Mouse (Mus musculus): ENCODE measurements around the gene Izumo1r. TPM values are rescaled to one million over a fixed set of nuclear protein-coding genes. Genes with fewer than 3 reads are reported as not detected.
"Not testable (repeated sequence)": the region's sequence is repeated elsewhere in the genome, so short reads cannot be mapped to it uniquely, and the experiment has no call there.

Gene Izumo1r
- polyA plus RNA-seq, 1 experiment from 2014 or later: 0.16 TPM

DNA sequence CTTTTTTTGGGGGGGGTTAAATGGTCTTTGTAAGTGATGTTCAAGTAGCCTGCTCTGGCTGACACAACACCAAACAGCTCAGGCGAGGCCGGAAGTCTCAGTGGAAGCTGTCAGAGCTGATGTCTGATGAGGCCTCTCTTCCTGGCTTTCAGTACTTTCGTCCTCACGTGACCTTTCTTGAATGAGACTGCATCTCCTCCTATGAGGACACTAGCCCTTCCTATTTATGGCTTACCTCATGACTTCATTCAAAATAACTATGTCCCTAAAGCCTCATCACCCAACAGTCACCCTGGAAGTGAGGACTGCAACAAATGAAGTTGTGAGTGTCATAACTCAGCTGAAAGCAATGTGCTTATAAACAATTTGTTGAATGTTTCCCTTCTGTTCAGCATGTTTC lies 19.1 kb downstream of the Izumo1r start:
- Histone ChIP-seq H3K27me3 (no peaks in the 10 kb centered on the region), H3K36me3 (no peaks in the 10 kb centered on the region), H3K4me2 (no peak overlapping the region), H3K4me3 (replicated peaks) (no peak overlapping the region), H3K9ac (no peak overlapping the region), H3K27ac (no peak overlapping the region), H3K4me1 (peaks cover 7% of the 10 kb centered on the region; the same call in 1 of the 2 replicates), H3K9me3 (replicated peaks) (no peaks in the 10 kb centered on the region)
- ATAC-seq (replicated peaks; ENCODE audit: low FRiP score): no peak
- WGBS: 76% methylated on average over 4 of the region's 4 CpGs

DNA sequence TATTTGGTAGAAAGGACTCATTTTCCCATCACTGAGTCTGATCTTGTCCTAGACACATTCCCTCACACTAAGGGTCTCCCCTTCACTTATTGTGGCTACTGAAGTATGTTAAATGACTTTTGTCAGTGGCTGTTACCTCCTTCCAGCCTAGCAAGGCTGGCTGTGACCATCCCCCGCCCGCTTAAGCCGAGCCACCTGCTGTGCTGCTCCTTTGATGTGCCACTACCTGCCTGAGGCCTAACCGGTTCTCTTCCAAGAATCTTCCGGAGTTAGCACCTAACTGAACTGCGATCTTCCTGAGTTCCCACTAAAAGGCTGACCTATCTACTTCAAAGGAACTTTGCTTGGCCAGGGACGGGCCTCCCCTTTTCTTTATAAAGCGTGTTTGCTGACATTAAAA lies 27.2 kb downstream of the Izumo1r start:
- not testable (repeated sequence) for ATAC-seq (replicated peaks; ENCODE audit: low FRiP score); H3K27ac ChIP-seq; H3K36me3 ChIP-seq; H3K9ac ChIP-seq; H3K4me2 ChIP-seq; H3K4me3 ChIP-seq (replicated peaks); H3K9me3 ChIP-seq (replicated peaks); H3K27me3 ChIP-seq
- WGBS: 29% methylated on average over 8 of the region's 8 CpGs
- peaks cover 11% of the 10 kb centered on the region; the same call in 1 of the 2 replicates for H3K4me1 ChIP-seq

DNA sequence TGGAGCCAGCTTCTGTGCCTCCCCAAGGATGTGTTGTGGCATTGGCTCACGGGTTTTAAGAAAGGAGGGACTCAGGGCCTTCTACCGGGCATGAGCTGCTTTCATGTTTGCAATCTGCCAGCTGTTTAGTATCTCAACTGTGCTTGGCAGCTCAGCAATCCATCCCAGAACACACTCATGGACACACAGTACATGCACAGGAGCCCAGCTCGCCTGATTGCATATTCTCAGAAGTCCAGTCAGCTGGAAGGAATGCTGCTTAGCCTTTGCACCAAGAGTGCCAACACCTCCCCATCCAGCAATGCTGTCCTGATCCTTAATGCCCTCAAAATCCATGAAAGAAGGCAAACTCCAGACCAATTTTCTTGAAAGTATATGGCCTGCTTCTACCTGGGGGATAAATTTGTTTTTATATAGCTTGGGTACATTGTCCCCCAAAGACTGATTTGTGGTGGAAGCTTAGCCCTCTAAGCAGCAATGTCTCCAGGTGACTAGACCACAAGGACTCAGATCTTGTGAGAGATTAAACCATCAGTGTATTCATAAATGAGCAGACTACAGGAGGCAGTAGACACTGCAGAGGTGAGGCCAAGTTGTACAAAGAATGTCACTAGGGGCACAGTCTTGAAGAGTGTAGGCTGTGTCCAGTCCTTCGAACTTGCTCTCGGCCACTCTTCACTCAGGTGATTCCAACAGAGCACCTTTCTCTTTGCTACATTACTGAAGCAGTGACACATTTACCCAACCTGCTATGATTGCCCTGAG lies 27.8 kb downstream of the Izumo1r start:
- no peaks in the 10 kb centered on the region for H3K9me3 ChIP-seq (replicated peaks)
- H3K4me3 ChIP-seq (replicated peaks): no peak overlapping the region

DNA sequence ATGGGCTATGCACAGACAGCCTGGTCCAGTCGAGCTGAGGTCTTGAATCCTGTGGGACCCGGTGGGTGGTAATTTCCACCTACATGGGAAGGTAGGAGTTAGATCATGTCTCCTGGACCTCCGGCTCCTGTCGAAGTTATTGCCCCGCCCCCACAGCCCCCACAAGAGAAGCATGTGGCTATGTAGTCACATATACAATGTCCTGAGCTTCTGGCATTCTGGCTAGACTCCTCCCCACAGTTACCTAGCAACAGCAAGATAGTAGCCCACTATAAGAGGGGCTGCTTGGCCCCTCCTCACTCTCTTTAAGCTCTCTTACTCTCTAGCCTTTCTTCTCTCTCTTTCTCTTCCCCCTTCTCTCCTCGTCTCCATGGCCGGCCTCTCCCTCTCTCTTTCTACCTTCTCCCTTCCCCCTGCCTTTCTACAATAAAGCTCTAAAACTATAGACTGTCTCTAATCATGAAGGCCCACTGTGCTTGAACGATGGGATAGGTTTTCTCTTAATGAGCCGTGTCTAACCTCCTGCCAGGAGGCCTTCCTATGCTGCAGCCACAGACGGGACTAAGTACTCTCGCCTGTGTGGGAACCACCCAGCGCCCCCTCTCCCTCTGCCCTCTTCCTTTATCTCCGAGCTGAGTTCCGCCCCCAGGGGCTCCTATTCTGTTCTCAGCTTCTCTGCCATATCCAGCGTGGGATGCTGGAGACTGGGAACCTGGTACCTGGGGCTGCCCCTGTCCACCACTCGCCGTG lies 31.4 kb downstream of the Izumo1r start:
- peak; percentile 79 for ATAC-seq (replicated peaks; ENCODE audit: low FRiP score)
- H3K27ac ChIP-seq: no peak overlapping the region
- no peak overlapping the region for H3K4me3 ChIP-seq (replicated peaks)
- H3K9me3 ChIP-seq (replicated peaks): no peaks in the 10 kb centered on the region
- H3K4me1 ChIP-seq: peaks cover 12% of the 10 kb centered on the region; the same call in 1 of the 2 replicates
- no peaks in the 10 kb centered on the region for H3K36me3 ChIP-seq
- 27% methylated on average over 17 of the region's 17 CpGs for WGBS
- peak overlapping the region; percentile 27; the same call in 1 of the 2 replicates for H3K4me2 ChIP-seq
- H3K27me3 ChIP-seq: no peaks in the 10 kb centered on the region
- no peak overlapping the region for H3K9ac ChIP-seq

More for the DNA sequence above, 27.8 kb downstream of the Izumo1r start:
- H3K9ac ChIP-seq: no peak overlapping the region
- no peak overlapping the region for H3K4me2 ChIP-seq
- no peak for ATAC-seq (replicated peaks; ENCODE audit: low FRiP score)
- no peak overlapping the region for H3K27ac ChIP-seq
- 72% methylated on average over 5 of the region's 5 CpGs for WGBS
- H3K36me3 ChIP-seq: no peaks in the 10 kb centered on the region
- H3K27me3 ChIP-seq: no peaks in the 10 kb centered on the region
- peaks cover 12% of the 10 kb centered on the region; the same call in 1 of the 2 replicates for H3K4me1 ChIP-seq

DNA sequence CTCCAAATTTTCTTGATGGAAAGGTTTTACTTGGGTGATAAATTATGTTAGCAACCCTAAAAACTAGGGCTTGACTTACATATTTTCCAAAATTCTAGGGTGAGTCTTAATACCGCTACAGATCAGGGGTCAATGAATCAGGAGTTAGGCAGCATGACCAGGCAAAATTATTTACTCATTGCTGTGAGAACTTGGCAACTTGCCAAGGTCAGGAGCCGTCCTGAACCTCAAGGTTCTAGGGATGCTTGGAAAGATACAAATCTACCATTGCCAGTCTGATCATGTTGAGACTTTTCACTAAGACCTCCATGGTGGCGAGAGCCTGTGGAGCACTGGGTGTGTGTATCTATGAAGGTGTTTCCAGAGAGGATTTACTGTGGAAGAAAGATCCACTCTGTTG lies 32.2 kb downstream of the Izumo1r start:
- 65% methylated on average over 3 of the region's 3 CpGs for WGBS
- ATAC-seq (replicated peaks; ENCODE audit: low FRiP score): no peak
- peaks cover 12% of the 10 kb centered on the region; the same call in 1 of the 2 replicates for H3K4me1 ChIP-seq

DNA sequence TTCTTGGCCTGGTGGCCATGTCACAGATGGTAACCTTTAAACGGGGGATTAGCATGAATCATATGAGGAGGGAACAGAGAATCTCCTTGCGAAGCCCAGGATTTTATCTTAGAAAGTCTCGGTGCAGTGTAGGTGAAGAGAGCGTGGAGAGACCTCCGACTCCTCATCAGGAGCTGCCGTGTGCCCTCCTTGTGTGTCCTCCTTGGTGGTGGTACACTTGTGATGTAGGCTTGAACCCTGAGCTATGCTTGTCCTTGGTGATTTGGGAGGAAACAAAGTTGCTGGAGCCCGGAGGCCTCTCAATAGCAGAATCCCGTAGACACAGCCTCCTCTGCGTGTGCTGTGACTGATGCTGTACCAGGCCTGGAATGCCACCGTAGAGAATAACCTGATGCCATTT lies 32.9 kb downstream of the Izumo1r start:
- Histone ChIP-seq H3K4me3 (replicated peaks) (no peak overlapping the region), H3K27ac (no peak overlapping the region), H3K36me3 (no peaks in the 10 kb centered on the region), H3K27me3 (no peaks in the 10 kb centered on the region), H3K4me2 (no peak overlapping the region), H3K4me1 (peaks cover 12% of the 10 kb centered on the region; the same call in 1 of the 2 replicates), H3K9me3 (replicated peaks) (no peaks in the 10 kb centered on the region), H3K9ac (no peak overlapping the region)
- 87% methylated on average over 10 of the region's 10 CpGs for WGBS
- no peak for ATAC-seq (replicated peaks; ENCODE audit: low FRiP score)

More for the DNA sequence above, 32.2 kb downstream of the Izumo1r start:
- Histone ChIP-seq H3K4me3 (replicated peaks) (no peak overlapping the region), H3K36me3 (no peaks in the 10 kb centered on the region), H3K4me2 (no peak overlapping the region), H3K9me3 (replicated peaks) (no peaks in the 10 kb centered on the region), H3K27me3 (no peaks in the 10 kb centered on the region), H3K27ac (no peak overlapping the region), H3K9ac (no peak overlapping the region)

DNA sequence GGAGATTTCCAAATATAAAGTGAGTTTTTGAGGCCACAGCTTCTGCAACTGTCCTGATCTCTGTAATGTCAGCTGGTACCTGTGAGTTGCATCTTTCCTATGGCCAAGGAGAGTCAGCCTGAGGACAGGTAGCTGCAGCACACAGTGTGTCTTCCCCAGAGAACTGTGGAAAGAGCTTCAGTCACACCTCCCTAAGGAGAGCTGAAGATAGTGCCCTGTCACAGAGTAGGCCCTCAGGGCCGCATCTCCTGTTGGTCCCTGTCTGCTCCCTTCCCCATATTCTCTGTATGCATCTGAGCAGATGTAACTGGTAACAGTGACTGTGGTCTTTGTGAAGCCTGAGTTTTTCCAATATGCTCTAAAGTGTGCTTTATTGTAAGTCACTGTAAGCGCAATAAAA lies 33.4 kb downstream of the Izumo1r start:
- Histone ChIP-seq H3K27me3 (no peaks in the 10 kb centered on the region), H3K9me3 (replicated peaks) (no peaks in the 10 kb centered on the region), H3K4me3 (replicated peaks) (no peak overlapping the region), H3K36me3 (no peaks in the 10 kb centered on the region), H3K4me1 (peaks cover 12% of the 10 kb centered on the region; the same call in 1 of the 2 replicates), H3K4me2 (no peak overlapping the region), H3K9ac (no peak overlapping the region), H3K27ac (no peak overlapping the region)
- no peak for ATAC-seq (replicated peaks; ENCODE audit: low FRiP score)
- WGBS: 94% methylated on average over 2 of the region's 2 CpGs

DNA sequence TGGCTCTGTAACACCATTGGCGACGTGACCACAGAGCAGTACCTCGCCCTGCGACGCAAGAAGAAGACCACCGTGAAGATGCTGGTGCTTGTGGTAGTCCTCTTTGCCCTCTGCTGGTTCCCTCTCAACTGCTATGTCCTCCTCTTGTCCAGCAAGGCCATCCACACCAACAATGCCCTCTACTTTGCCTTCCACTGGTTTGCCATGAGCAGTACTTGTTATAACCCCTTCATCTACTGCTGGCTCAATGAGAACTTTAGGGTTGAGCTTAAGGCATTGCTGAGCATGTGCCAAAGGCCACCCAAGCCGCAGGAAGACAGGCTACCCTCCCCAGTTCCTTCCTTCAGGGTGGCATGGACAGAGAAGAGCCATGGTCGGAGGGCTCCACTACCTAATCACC lies 35.4 kb downstream of the Izumo1r start:
- Histone ChIP-seq H3K27me3 (no peaks in the 10 kb centered on the region; the same call in 1 of the 2 replicates), H3K27ac (no peak overlapping the region), H3K4me2 (no peak overlapping the region), H3K36me3 (no peaks in the 10 kb centered on the region), H3K9ac (no peak overlapping the region), H3K4me1 (peaks cover 12% of the 10 kb centered on the region; the same call in 1 of the 2 replicates), H3K4me3 (replicated peaks) (no peak overlapping the region), H3K9me3 (replicated peaks) (no peaks in the 10 kb centered on the region)
- 96% methylated on average over 8 of the region's 8 CpGs for WGBS
- no peak for ATAC-seq (replicated peaks; ENCODE audit: low FRiP score)

DNA sequence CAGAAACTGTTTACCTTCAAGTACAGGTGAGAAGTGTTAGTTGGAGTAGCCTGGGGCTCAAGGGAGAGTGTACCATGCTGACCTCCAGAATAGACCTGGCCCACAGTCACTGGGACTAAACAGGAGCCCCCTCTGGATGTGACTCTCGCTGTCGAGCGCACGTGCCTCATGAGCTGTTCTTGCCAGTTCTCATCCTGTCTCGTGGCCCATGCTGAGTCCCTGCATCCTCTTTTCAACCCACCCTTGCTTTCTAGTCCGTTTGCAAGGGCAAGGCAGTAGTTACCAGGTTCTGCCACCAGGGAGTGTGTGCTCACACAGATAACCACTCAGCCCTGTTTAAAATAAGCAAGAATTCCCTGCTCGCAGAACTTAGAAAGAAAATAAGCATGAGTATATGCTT lies 36.8 kb downstream of the Izumo1r start:
- Histone ChIP-seq H3K4me2 (no peak overlapping the region), H3K36me3 (no peaks in the 10 kb centered on the region), H3K9me3 (replicated peaks) (no peaks in the 10 kb centered on the region), H3K4me1 (peaks cover 4% of the 10 kb centered on the region; the same call in 1 of the 2 replicates), H3K4me3 (replicated peaks) (no peak overlapping the region), H3K27me3 (peaks cover 10% of the 10 kb centered on the region), H3K9ac (no peak overlapping the region), H3K27ac (no peak overlapping the region)
- 40% methylated on average over 7 of the region's 7 CpGs for WGBS
- peak; percentile 59 for ATAC-seq (replicated peaks; ENCODE audit: low FRiP score)

DNA sequence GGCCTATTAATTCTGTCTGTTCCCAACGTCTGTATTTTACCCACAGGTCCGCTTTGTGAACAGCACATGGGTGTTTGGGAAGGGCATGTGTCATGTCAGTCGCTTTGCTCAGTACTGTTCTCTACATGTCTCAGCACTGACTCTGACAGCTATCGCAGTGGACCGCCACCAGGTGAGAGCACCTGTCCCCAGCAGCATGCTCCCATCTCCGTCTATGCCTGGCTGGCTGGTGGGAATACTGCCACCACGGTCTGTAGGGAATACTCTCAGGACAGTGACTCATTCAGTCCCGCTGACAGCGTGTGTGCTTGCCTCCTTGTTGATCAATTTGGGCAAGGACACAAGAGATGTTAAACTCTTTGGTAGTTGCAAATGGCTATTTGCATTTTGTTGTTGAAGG lies 39.0 kb downstream of the Izumo1r start:
- 83% methylated on average over 9 of the region's 9 CpGs for WGBS
- no peaks in the 10 kb centered on the region for H3K36me3 ChIP-seq
- H3K4me2 ChIP-seq: no peak overlapping the region
- H3K27ac ChIP-seq: no peak overlapping the region
- peaks cover 9% of the 10 kb centered on the region for H3K4me1 ChIP-seq
- no peak for ATAC-seq (replicated peaks; ENCODE audit: low FRiP score)
- H3K4me3 ChIP-seq (replicated peaks): no peak overlapping the region
- H3K9ac ChIP-seq: no peak overlapping the region
- no peaks in the 10 kb centered on the region for H3K9me3 ChIP-seq (replicated peaks)
- peaks cover 32% of the 10 kb centered on the region for H3K27me3 ChIP-seq

DNA sequence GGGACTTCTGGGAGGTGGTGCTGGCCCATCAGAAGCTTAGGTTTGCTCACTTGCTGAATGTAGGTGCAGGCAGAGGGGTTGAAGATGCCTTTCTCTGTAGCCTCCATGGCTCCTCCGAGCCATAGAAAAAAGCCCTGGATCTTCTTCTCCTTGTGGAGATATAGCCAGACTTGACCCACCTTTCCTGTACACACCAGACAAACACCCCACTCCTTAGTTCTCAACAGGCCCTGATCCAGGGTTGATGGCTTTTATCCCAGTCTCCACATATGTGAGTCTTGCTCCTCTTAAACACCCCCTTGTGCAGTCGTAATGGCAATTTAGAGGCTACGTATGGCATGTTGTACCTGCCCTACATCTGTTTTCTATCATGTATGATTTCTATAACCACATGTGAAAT lies 40.6 kb downstream of the Izumo1r start:
- WGBS: 94% methylated on average over 3 of the region's 3 CpGs
- H3K4me1 ChIP-seq: peaks cover 11% of the 10 kb centered on the region
- H3K9ac ChIP-seq: no peak overlapping the region
- no peak for ATAC-seq (replicated peaks; ENCODE audit: low FRiP score)
- no peak overlapping the region for H3K4me2 ChIP-seq
- no peak overlapping the region for H3K4me3 ChIP-seq (replicated peaks)
- peaks cover 48% of the 10 kb centered on the region for H3K27me3 ChIP-seq
- no peaks in the 10 kb centered on the region for H3K9me3 ChIP-seq (replicated peaks)
- H3K36me3 ChIP-seq: no peaks in the 10 kb centered on the region
- H3K27ac ChIP-seq: no peak overlapping the region

Data from kidney, embryonic 15.5 days (tissue).